Mouse (Mus musculus) MEL (cell line): ENCODE measurements around the gene Gcm1. TPM values are rescaled to one million over a fixed set of nuclear protein-coding genes. Genes with fewer than 3 reads are reported as not detected.

Experiments
- DNase-seq: peaks from one replicate; pipeline ENCODE4 v3.0.0; 2011; ENCODE audit warnings: low read depth, low spot score
- H3K27ac ChIP-seq: 2 replicates; pipeline ENCODE4 v1.5.1; 2012; ENCODE audit warnings: low read depth, mild to moderate bottlenecking, control low read depth, low read length, moderate library complexity; ENCODE audit not compliant: control insufficient read depth
- H3K27me3 ChIP-seq, 2 experiments: fragments of 150-350 bp in 1 of 2; sonication (generic) in 1 of 2; 2 replicates each; pipeline ENCODE4 v1.6.1; 2012; ENCODE audit warnings: low read length in 2 of 2, mild to moderate bottlenecking in 2 of 2, improper control_type of control experiment in 1 of 2, moderate library complexity in 1 of 2; ENCODE audit not compliant: insufficient read depth in 2 of 2, control insufficient read depth in 1 of 2
- H3K36me3 ChIP-seq, 2 experiments: 2 replicates each; pipeline ENCODE4 v1.6.1; 2012 to 2014; ENCODE audit warnings: low read length in 2 of 2, improper control_type of control experiment in 1 of 2, inconsistent platforms in 1 of 2, mild to moderate bottlenecking in 1 of 2; ENCODE audit not compliant: insufficient read depth in 2 of 2, control insufficient read depth in 1 of 2
- H3K4me1 ChIP-seq, 2 experiments: fragments of 150-350 bp in 1 of 2; sonication (generic) in 1 of 2; 2 replicates each; pipeline ENCODE4 v1.6.1; 2012; ENCODE audit warnings: low read length in 2 of 2, improper control_type of control experiment in 1 of 2, mild to moderate bottlenecking in 1 of 2; ENCODE audit not compliant: insufficient read depth in 2 of 2, control insufficient read depth in 1 of 2
- H3K4me3 ChIP-seq, 2 experiments: fragments of 150-350 bp in 1 of 2; sonication (generic) in 1 of 2; 2 replicates each; pipeline ENCODE4 v1.5.1; 2012; ENCODE audit warnings: low read depth in 2 of 2, low read length in 2 of 2, mild to moderate bottlenecking in 2 of 2, moderate library complexity in 2 of 2, control low read depth in 1 of 2, improper control_type of control experiment in 1 of 2; ENCODE audit not compliant: control insufficient read depth in 1 of 2, insufficient read depth in 1 of 2
- H3K79me2 ChIP-seq: 2 replicates; pipeline ENCODE4 v1.6.1; 2012; ENCODE audit warnings: mild to moderate bottlenecking, low read length, moderate library complexity; ENCODE audit not compliant: control insufficient read depth, poor library complexity, insufficient read depth
- H3K9ac ChIP-seq: 2 replicates; pipeline ENCODE4 v1.6.1; 2012; ENCODE audit warnings: low read depth, mild to moderate bottlenecking, control low read depth, low read length, moderate library complexity; ENCODE audit not compliant: control insufficient read depth, poor library complexity, severe bottlenecking
- H3K9me3 ChIP-seq: fragments of 150-350 bp; sonication (generic); replicated peaks from 2 replicates; pipeline ENCODE4 v1.6.1; 2012; ENCODE audit warnings: mild to moderate bottlenecking, low read length, improper control_type of control experiment, moderate library complexity; ENCODE audit not compliant: insufficient read depth
- BHLHE40 ChIP-seq: IDR thresholded peaks from 2 replicates; pipeline ENCODE4 v1.6.1; 2012; ENCODE audit warnings: low read depth, mild to moderate bottlenecking, inconsistent platforms, low read length, improper control_type of control experiment, borderline replicate concordance
- CHD1 ChIP-seq: IDR thresholded peaks from 2 replicates; pipeline ENCODE4 v1.6.1; 2012; ENCODE audit warnings: low read depth, mild to moderate bottlenecking, inconsistent platforms, low read length, improper control_type of control experiment
- CTCF ChIP-seq, 3 experiments: IDR thresholded peaks in 2 of 3; conservative IDR thresholded peaks in 1 of 3; 2 replicates each; pipeline ENCODE4 v1.5.1; 2011 to 2012; ENCODE audit warnings: low read length in 3 of 3, low read depth in 2 of 3, mild to moderate bottlenecking in 2 of 3, improper control_type of control experiment in 1 of 3, inconsistent platforms in 1 of 3, mixed read lengths in 1 of 3, moderate library complexity in 1 of 3; ENCODE audit not compliant: control insufficient read depth in 1 of 3, insufficient read depth in 1 of 3, poor library complexity in 1 of 3, severe bottlenecking in 1 of 3
- E2F4 ChIP-seq: IDR thresholded peaks from 2 replicates; pipeline ENCODE4 v1.6.1; 2011; ENCODE audit warnings: low read depth, low read length, improper control_type of control experiment, borderline replicate concordance
- EP300 ChIP-seq, 2 experiments: IDR thresholded peaks; 2 replicates each; pipeline ENCODE4 v1.6.1; 2011; ENCODE audit warnings: improper control_type of control experiment in 2 of 2, low read length in 2 of 2, low read depth in 1 of 2, mild to moderate bottlenecking in 1 of 2
- GABPA ChIP-seq: IDR thresholded peaks from 2 replicates; pipeline ENCODE4 v1.6.1; 2012; ENCODE audit warnings: low read depth, mild to moderate bottlenecking, inconsistent platforms, low read length, improper control_type of control experiment, moderate library complexity
- GATA1 ChIP-seq: IDR thresholded peaks from 2 replicates; pipeline ENCODE4 v1.6.1; 2011; ENCODE audit warnings: low read depth, low read length, improper control_type of control experiment
- JUND ChIP-seq: IDR thresholded peaks from 2 replicates; pipeline ENCODE4 v1.6.1; 2011; ENCODE audit warnings: low read depth, mild to moderate bottlenecking, improper control_type of control experiment, low read length
- MAZ ChIP-seq: IDR thresholded peaks from 2 replicates; pipeline ENCODE4 v1.6.1; 2012; ENCODE audit warnings: low read depth, mild to moderate bottlenecking, inconsistent platforms, low read length, improper control_type of control experiment
- NELFE ChIP-seq: IDR thresholded peaks from 2 replicates; pipeline ENCODE4 v1.6.1; 2011; ENCODE audit warnings: low read depth, low read length, improper control_type of control experiment
- NRF1 ChIP-seq: IDR thresholded peaks from 2 replicates; pipeline ENCODE4 v1.6.1; 2014; ENCODE audit warnings: low read depth, mild to moderate bottlenecking, inconsistent platforms, low read length, improper control_type of control experiment, moderate library complexity; ENCODE audit not compliant: poor library complexity, insufficient read depth, severe bottlenecking
- POLR2A ChIP-seq, 2 experiments: IDR thresholded peaks; 2 replicates each; pipeline ENCODE4 v1.6.1; 2011 to 2012; ENCODE audit warnings: low read length in 2 of 2, mild to moderate bottlenecking in 2 of 2, control low read depth in 1 of 2, improper control_type of control experiment in 1 of 2, low read depth in 1 of 2, moderate library complexity in 1 of 2; ENCODE audit not compliant: control insufficient read depth in 1 of 2, insufficient read depth in 1 of 2, poor library complexity in 1 of 2
- POLR2AphosphoS2 ChIP-seq: IDR thresholded peaks from 2 replicates; pipeline ENCODE4 v1.6.1; 2011; ENCODE audit warnings: low read length, improper control_type of control experiment
- POLR2AphosphoS5 ChIP-seq: IDR thresholded peaks from 2 replicates; pipeline ENCODE4 v1.6.1; 2012; ENCODE audit warnings: low read depth, borderline replicate concordance, mild to moderate bottlenecking, inconsistent platforms, low read length, moderate library complexity, mixed read lengths
- TAL1 ChIP-seq: IDR thresholded peaks from 2 replicates; pipeline ENCODE4 v1.6.1; 2012; ENCODE audit warnings: mild to moderate bottlenecking, inconsistent platforms, low read length, moderate library complexity, mixed read lengths
- UBTF ChIP-seq: IDR thresholded peaks from 2 replicates; pipeline ENCODE4 v1.6.1; 2012; ENCODE audit warnings: low read depth, mild to moderate bottlenecking, inconsistent platforms, low read length, improper control_type of control experiment, moderate library complexity, borderline replicate concordance; ENCODE audit not compliant: insufficient read depth
- ZMIZ1 ChIP-seq: IDR thresholded peaks from 2 replicates; pipeline ENCODE4 v1.6.1; 2012; ENCODE audit warnings: low read depth, mild to moderate bottlenecking, inconsistent platforms, low read length, improper control_type of control experiment, moderate library complexity
- ZNF384 ChIP-seq: IDR thresholded peaks from 2 replicates; pipeline ENCODE4 v1.6.1; 2012; ENCODE audit warnings: low read depth, mild to moderate bottlenecking, inconsistent platforms, low read length, improper control_type of control experiment
- polyA plus RNA-seq, 2 experiments: library from polyadenylated mRNA; stranded (reverse) in 1 of 2; unstranded in 1 of 2; fragments of >175 nt in 1 of 2; fragments of >200 nt in 1 of 2; gene quantifications; 2 replicates each; pipeline versions ENCODE4 v1.2.1 to v1.2.4; 2012; ENCODE audit warnings: low replicate concordance in 2 of 2, low read depth in 1 of 2; ENCODE audit not compliant: insufficient read length in 2 of 2, insufficient read depth in 1 of 2, missing spikeins in 1 of 2
- total RNA-seq: library from RNA; depleted of rRNA; stranded (reverse); fragments of 300-350 nt; gene quantifications from 2 replicates; pipeline ENCODE4 v1.2.3, GENCODE M21; 2012

Gene Gcm1
- total and polyA plus RNA-seq, 3 experiments, result not detected

DNA sequence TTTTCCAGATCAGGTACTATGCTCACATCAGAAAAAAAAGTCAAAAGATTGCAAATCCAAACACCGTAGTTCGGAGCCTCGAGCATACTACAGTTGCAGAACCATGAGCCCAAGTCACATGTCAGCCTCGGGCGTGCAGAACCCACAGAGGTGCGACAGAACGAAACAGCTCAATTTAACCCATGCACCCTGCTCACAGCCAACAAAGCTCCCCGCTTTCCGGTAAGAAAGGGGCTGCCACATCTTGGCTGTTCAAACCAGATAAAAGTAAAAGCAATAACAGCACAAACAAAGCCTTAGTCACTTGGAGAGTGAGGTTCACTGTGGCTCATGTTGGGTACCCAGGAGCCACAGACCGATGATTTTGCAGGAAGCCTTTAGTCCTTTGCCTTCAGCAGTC is 41.0 kb upstream of the Gcm1 start:
- TF ChIP-seq MAZ, result no peak
- TF ChIP-seq TAL1, result no peak
- TF ChIP-seq ZNF384, result no peak
- no peak for TF ChIP-seq NELFE
- TF ChIP-seq BHLHE40, result no peak
- no peak for TF ChIP-seq JUND
- no peak for TF ChIP-seq NRF1
- no peak for TF ChIP-seq UBTF
- no peak for TF ChIP-seq POLR2A (IDR thresholded peaks at IDR 0.05; ENCODE audit: control insufficient read depth in 1 of 2, insufficient read depth in 1 of 2, low read depth in 1 of 2, low read length in 2 of 2, poor library complexity in 1 of 2)
- no peak for TF ChIP-seq GATA1
- no peak for TF ChIP-seq POLR2AphosphoS5
- TF ChIP-seq EP300 (IDR thresholded peaks at IDR 0.05; ENCODE audit: low read depth in 1 of 2, low read length in 2 of 2), result no peak
- no peak for TF ChIP-seq CHD1
- Histone ChIP-seq H3K9ac (no peak overlapping the region), H3K27ac (no peak overlapping the region), H3K79me2 (no peaks in the 10 kb centered on the region), H3K36me3 (no peaks in the 10 kb centered on the region), H3K27me3 (peaks cover 11 to 16% of the 10 kb centered on the region in 2 experiments; a peak in 3 of 4 replicates), H3K4me3 (no peak overlapping the region), H3K9me3 (no peaks in the 10 kb centered on the region), H3K4me1 (no peaks in the 10 kb centered on the region)
- no peak for DNase-seq

DNA sequence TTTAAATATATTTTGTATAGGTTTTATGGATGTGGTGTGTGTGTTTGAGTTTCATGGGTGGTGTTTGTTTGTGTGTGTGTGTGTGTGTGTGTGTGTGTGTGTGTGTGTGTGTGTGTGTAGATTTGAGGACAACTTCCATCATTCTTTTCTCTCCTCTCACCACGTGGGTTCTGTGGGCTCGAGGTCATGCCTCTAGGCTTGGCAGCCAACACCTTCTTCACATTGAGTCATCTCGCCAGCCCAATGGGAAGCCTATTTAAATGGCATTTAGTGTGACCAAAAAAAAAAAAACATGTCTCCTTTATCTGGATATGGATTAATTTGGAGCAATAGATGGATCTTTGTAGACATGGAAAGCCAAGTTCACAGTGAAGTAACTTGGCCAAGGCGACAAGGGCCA is 39.7 kb upstream of the Gcm1 start:
- Histone ChIP-seq H3K9ac (no peak overlapping the region), H3K4me3 (no peak overlapping the region), H3K27ac (no peak overlapping the region), H3K9me3 (no peaks in the 10 kb centered on the region), H3K79me2 (no peaks in the 10 kb centered on the region), H3K36me3 (no peaks in the 10 kb centered on the region), H3K4me1 (no peaks in the 10 kb centered on the region), H3K27me3 (peaks cover 15 to 16% of the 10 kb centered on the region in 2 experiments; a peak in 3 of 4 replicates)
- no peak for TF ChIP-seq ZMIZ1
- no peak for TF ChIP-seq BHLHE40
- no peak for TF ChIP-seq GATA1
- no peak for TF ChIP-seq POLR2AphosphoS2
- TF ChIP-seq POLR2AphosphoS5, result no peak
- TF ChIP-seq NRF1, result no peak
- TF ChIP-seq NELFE, result no peak
- no peak for TF ChIP-seq POLR2A (IDR thresholded peaks at IDR 0.05; ENCODE audit: control insufficient read depth in 1 of 2, insufficient read depth in 1 of 2, low read depth in 1 of 2, low read length in 2 of 2, poor library complexity in 1 of 2)
- TF ChIP-seq CTCF (IDR thresholded peaks at IDR 0.05 in 2 of 3, conservative IDR thresholded peaks at IDR 0.05 in 1 of 3; ENCODE audit: control insufficient read depth in 1 of 3, insufficient read depth in 1 of 3, low read depth in 2 of 3, low read length in 3 of 3, poor library complexity in 1 of 3, severe bottlenecking in 1 of 3), result no peak
- TF ChIP-seq GABPA, result no peak
- no peak for TF ChIP-seq ZNF384
- no peak for TF ChIP-seq E2F4
- no peak for DNase-seq
